Mouse (Mus musculus) liver, adult (tissue): Measurements from ENCODE around the gene Mccc1.

Experiments
- GATA4 ChIP-seq: IDR thresholded peaks from 2 replicates; pipeline ENCODE4 v1.6.1; 2014; ENCODE audit warnings: mild to moderate bottlenecking, low read length; ENCODE audit not compliant: insufficient replicate concordance

Mccc1 gene

GRCm38 (mm10) chr3:35940047-35940446 lies 60.4 kb downstream of the Mccc1 start:
- TF ChIP-seq GATA4, result no peak

GRCm38 (mm10) chr3:35937345-35937744 lies 63.1 kb downstream of the Mccc1 start, which contains the start of gene Dcun1d1:
Gene Dcun1d1 (minus strand): TSS chr3:35937445.
- no peak for TF ChIP-seq GATA4

GRCm38 (mm10) chr3:35933405-35933777 lies 67.1 kb downstream of the Mccc1 start:
- TF ChIP-seq GATA4, result no peak

GRCm38 (mm10) chr3:35932735-35933404 lies 67.6 kb downstream of the Mccc1 start:
- no peak for TF ChIP-seq GATA4

GRCm38 (mm10) chr3:35931896-35932727 lies 68.4 kb downstream of the Mccc1 start:
- TF ChIP-seq GATA4, result no peak

GRCm38 (mm10) chr3:35931359-35931758 lies 69.1 kb downstream of the Mccc1 start:
- no peak for TF ChIP-seq GATA4

- TF ChIP-seq GATA4, result no peak
Observed at GRCm38 (mm10) chr3:35929831-35930230, 70.6 kb downstream of the Mccc1 start.

GRCm38 (mm10) chr3:35929406-35929805 lies 71.1 kb downstream of the Mccc1 start:
- no peak for TF ChIP-seq GATA4

GRCm38 (mm10) chr3:35925852-35926251 lies 74.6 kb downstream of the Mccc1 start:
- TF ChIP-seq GATA4, result no peak

GRCm38 (mm10) chr3:35924007-35924406 lies 76.5 kb downstream of the Mccc1 start:
- no peak for TF ChIP-seq GATA4

- no peak for TF ChIP-seq GATA4
Observed at GRCm38 (mm10) chr3:35923495-35923894, 77.0 kb downstream of the Mccc1 start.

- TF ChIP-seq GATA4, result no peak
Observed at GRCm38 (mm10) chr3:35922522-35922921, 78.0 kb downstream of the Mccc1 start.

GRCm38 (mm10) chr3:35918229-35918628 lies 82.2 kb downstream of the Mccc1 start:
- no peak for TF ChIP-seq GATA4
